Mouse (Mus musculus) heart, postnatal 0 days (tissue): ENCODE results near the gene Spem2. TPM values are rescaled to one million over a fixed set of nuclear protein-coding genes. Genes with fewer than 3 reads are reported as not detected.

Experiments
- ATAC-seq: fragments of 200-750 bp; cut with Nextera tagmentation; 2 replicates; pipeline ENCODE4 v1.8.0; 2017; ENCODE audit warnings: low read depth, moderate number of reproducible peaks, moderate library complexity; ENCODE audit not compliant: insufficient read depth
- DNase-seq: peaks from one replicate; pipeline ENCODE4 v3.0.0-alpha.2; 2016; ENCODE audit warnings: low spot score
- H3K27ac ChIP-seq: fragments of 300-500 bp; sonication (generic); 2 replicates; pipeline ENCODE4 v1.5.1; 2014; ENCODE audit warnings: low read depth, mild to moderate bottlenecking
- H3K27me3 ChIP-seq: fragments of 300-500 bp; sonication (generic); 2 replicates; pipeline ENCODE4 v1.6.1; 2014; ENCODE audit warnings: low read length, mixed read lengths; ENCODE audit not compliant: control insufficient read depth, insufficient read depth
- H3K36me3 ChIP-seq: fragments of 300-500 bp; sonication (generic); replicated peaks from 2 replicates; pipeline ENCODE4 v1.6.1; 2014; ENCODE audit warnings: low read length, mixed read lengths; ENCODE audit not compliant: control insufficient read depth, insufficient read depth
- H3K4me1 ChIP-seq: fragments of 300-500 bp; sonication (generic); 2 replicates; pipeline ENCODE4 v1.6.1; 2014; ENCODE audit warnings: antibody characterized with exemption; ENCODE audit not compliant: control insufficient read depth, insufficient read depth
- H3K4me2 ChIP-seq: fragments of 300-500 bp; sonication (generic); 2 replicates; pipeline ENCODE4 v1.6.1; 2014; ENCODE audit warnings: low read depth, mild to moderate bottlenecking, low read length, moderate library complexity
- H3K4me3 ChIP-seq: fragments of 300-500 bp; sonication (generic); 2 replicates; pipeline ENCODE4 v1.5.1; 2014; ENCODE audit warnings: low read depth, low read length
- H3K9ac ChIP-seq: fragments of 300-500 bp; sonication (generic); replicated peaks from 2 replicates; pipeline ENCODE4 v1.6.1; 2014; ENCODE audit warnings: low read depth, low read length, mixed read lengths
- H3K9me3 ChIP-seq: fragments of 300-500 bp; sonication (generic); replicated peaks from 2 replicates; pipeline ENCODE4 v1.6.1; 2016; ENCODE audit warnings: low read length; ENCODE audit not compliant: control insufficient read depth
- CTCF ChIP-seq: IDR thresholded peaks from 2 replicates; pipeline ENCODE4 v1.5.1; 2016; ENCODE audit warnings: antibody characterized with exemption, control low read depth, low read depth
- EP300 ChIP-seq: IDR thresholded peaks from 2 replicates; pipeline ENCODE4 v1.6.1; 2016; ENCODE audit warnings: antibody characterized with exemption, low read depth
- WGBS: fragments of 180-500 bp; shearing (Covaris S2); extraction: QIAGEN DNeasy Blood & Tissue Kit; methylation state at CpG from one replicate; pipeline ENCODE4 v1.1.7; 2014; 5-methylcytosine and 5-hydroxymethylcytosine counted together
- polyA plus RNA-seq: library from polyadenylated mRNA; unstranded; fragments of >200 nt; fragmentation: Nextera tagmentation; extraction: Ambion mirVana; gene quantifications from 2 replicates; pipeline ENCODE4 v1.2.1, GENCODE M21; 2015
- total RNA-seq: library from RNA; depleted of rRNA; stranded (reverse); fragments of >200 nt; gene quantifications from 2 replicates; pipeline ENCODE4 v1.2.3, GENCODE M21; 2014; ENCODE audit warnings: low replicate concordance

Gene Spem2
- total and polyA plus RNA-seq, 2 experiments from 2014 or later = not detected

DNA sequence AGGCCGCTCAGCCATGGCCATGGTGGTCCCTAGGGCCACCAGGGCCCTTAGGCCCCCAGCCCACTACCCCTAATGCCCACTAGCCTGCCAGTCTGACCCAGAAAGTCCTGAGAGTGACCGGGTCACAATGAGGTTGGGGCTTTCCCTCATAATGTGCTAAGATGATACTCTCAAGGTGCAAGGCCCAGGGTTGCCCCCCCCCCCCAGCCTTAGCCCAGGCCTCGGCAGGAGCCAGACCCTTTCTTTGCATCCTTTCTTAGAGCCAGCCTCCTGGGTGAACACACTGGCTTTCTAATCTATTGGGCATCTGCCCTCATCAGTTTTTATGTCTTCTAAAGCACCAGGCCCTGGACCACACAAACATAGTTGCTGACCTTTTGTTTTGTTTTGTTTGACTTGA lies 3.8 kb upstream of the Spem2 start, which contains the start of gene Spem1:
TSS of gene Spem1 (minus strand) at position 101 of the 400 bp plus-strand sequence.
- Histone ChIP-seq H3K4me2 (no peak within 1 kb of the TSS), H3K36me3 (0 out of 2 replicates have a peak, but pooled peaks cover 11% of the 10 kb centered on the region), H3K27ac (no peak within 1 kb of the TSS), H3K27me3 (no peaks in the 10 kb centered on the region), H3K4me1 (no peaks in the 10 kb centered on the region), H3K4me3 (no peak within 1 kb of the TSS), H3K9ac (no peak within 1 kb of the TSS), H3K9me3 (no peaks in the 10 kb centered on the region)
- WGBS = 76% methylated on average over 3 of the region's 3 CpGs
- no peak for DNase-seq
- TF ChIP-seq CTCF = no peak
- TF ChIP-seq EP300 = no peak
- ATAC-seq = no peak

DNA sequence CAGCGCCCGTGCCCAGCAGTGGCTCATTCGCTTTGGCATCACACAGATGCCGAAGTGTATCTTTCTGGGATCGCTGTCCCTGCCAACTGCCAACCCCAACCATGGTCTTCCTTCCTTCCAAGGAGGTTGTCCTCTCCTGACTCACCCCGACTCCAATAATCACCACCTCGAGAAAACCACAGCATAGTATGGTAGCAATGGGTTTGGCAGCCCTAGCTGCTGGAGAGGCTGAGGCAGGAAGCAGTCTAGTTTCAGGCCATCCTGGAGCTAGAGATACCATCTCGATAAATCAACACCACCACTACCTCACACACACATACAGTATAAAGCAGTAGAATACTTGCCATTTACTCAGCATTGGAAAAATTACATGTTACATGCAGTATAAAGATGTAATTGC lies 606 bp upstream of the Spem2 start:
- 87% methylated on average over 8 of the region's 8 CpGs for WGBS

DNA sequence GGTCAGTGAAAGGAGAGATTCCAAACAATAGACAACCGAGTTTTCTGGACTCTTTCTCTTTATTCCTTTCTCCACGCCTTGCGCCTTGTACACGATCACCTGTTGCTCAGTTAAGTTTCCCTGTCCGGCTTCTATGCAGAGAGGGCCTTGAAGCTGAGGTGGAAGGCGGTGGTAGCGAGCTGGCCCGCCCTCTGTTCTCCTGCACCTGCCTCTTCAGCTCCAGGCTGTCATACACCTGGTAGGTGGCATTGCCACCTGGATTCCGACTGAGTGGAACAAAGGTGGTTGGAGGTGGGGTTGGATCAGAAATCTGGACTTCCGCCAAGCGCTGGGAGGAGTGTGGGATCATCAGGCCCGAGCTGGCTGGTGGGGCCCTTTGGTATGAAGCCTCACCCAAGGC lies 1.7 kb downstream of the Spem2 start:
- Histone ChIP-seq H3K4me1 (no peaks in the 10 kb centered on the region), H3K9ac (no peak overlapping the region), H3K27me3 (no peaks in the 10 kb centered on the region), H3K27ac (no peak overlapping the region), H3K9me3 (no peaks in the 10 kb centered on the region), H3K36me3 (no peaks in the 10 kb centered on the region), H3K4me2 (no peak overlapping the region), H3K4me3 (no peak overlapping the region)
- WGBS = 85% methylated on average over 12 of the region's 12 CpGs
- TF ChIP-seq CTCF (no peak), EP300 (no peak)
- ATAC-seq (no peak), DNase-seq (no peak)

More for the DNA sequence above, 606 bp upstream of the Spem2 start:
- Histone ChIP-seq H3K4me1 (no peaks in the 10 kb centered on the region), H3K27me3 (no peaks in the 10 kb centered on the region), H3K4me3 (no peak overlapping the region), H3K4me2 (no peak overlapping the region), H3K9ac (no peak overlapping the region), H3K27ac (no peak overlapping the region), H3K36me3 (no peaks in the 10 kb centered on the region), H3K9me3 (no peaks in the 10 kb centered on the region)
- TF ChIP-seq CTCF (no peak), EP300 (no peak)
- no peak for ATAC-seq
- DNase-seq = no peak

DNA sequence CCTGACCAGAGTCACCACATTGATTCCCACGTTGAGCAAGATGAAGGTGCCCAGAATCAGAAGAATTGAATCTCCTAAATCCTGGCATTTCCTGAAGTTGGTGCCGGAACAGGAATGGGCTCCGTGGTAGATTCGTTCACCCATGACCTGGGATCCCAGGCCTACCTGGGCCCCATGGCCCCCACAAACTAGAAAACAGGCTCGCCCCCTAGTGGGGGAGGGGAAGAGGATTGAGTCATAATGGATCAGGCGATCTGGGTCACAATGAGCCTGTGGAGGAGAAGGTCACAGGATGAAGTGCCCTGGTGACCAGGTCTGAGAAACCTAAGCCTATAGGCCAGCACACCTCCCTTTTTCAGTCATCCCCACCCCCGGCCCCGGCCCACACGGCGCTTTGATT lies 3.1 kb downstream of the Spem2 start, which contains the start of gene Gm39566:
TSS of gene Gm39566 (minus strand) at position 144 of the 400 bp plus-strand sequence.
- Histone ChIP-seq H3K27me3 (no peaks in the 10 kb centered on the region), H3K9me3 (no peaks in the 10 kb centered on the region), H3K27ac (no peak within 1 kb of the TSS), H3K36me3 (no peaks in the 10 kb centered on the region), H3K4me3 (no peak within 1 kb of the TSS), H3K9ac (no peak within 1 kb of the TSS), H3K4me2 (no peak within 1 kb of the TSS), H3K4me1 (no peaks in the 10 kb centered on the region)
- DNase-seq (no peak), ATAC-seq (no peak)
- no peak for TF ChIP-seq EP300
- WGBS = 44% methylated on average over 10 of the region's 10 CpGs

DNA sequence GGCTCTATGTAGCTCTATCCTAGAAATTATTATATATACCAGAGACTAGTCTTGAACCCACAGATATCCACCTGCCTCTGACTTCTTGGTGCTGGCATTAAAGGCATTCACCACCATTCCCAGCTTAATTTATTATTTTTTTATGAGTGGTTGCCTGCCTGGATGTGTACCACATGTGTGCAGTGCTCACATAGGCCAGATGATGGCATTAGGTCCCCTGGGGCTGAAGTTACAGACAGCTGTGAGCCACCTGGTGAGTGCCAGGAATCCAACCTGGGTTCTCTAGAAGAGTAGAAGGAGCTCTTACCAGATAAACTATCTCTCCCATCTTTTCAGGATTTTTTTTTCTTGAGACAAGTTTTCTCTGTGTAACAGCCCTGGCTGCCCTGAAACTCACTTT lies 8.0 kb downstream of the Spem2 start:
- DNase-seq (no peak), ATAC-seq (no peak)
- Histone ChIP-seq H3K4me3 (no peak overlapping the region), H3K4me1 (no peaks in the 10 kb centered on the region), H3K27me3 (0 out of 2 replicates have a peak, but pooled peaks cover 2% of the 10 kb centered on the region), H3K9me3 (no peaks in the 10 kb centered on the region), H3K27ac (no peak overlapping the region), H3K4me2 (no peak overlapping the region), H3K36me3 (no peaks in the 10 kb centered on the region), H3K9ac (no peak overlapping the region)
- TF ChIP-seq CTCF (no peak), EP300 (no peak)

DNA sequence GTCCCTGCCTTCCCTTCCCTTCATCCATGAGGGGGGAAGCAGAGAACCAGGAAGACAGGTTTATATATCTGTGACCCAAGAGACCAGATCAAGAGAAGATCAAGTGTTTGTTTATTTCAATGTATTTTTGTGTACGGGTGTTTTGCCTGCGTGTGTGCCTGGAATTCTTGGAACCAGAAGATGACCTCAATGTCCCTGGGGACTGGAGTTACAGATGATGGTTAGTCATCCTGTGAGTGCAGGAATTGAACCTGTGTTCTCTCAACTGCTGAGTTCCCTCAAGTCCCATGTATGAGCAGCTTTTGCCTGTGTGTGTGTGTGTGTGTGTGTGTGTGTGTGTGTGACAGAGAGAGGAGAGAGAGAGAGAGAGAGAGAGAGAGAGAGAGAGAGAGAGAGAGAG lies 10.6 kb downstream of the Spem2 start:
- Histone ChIP-seq H3K9ac (no peak overlapping the region), H3K4me1 (peaks cover 11% of the 10 kb centered on the region), H3K4me3 (no peak overlapping the region), H3K27ac (no peak overlapping the region), H3K9me3 (no peaks in the 10 kb centered on the region), H3K36me3 (no peaks in the 10 kb centered on the region), H3K27me3 (peaks cover 10% of the 10 kb centered on the region; the same call in 1 of the 2 replicates), H3K4me2 (no peak overlapping the region)
- TF ChIP-seq CTCF (no peak), EP300 (no peak)
- WGBS = 66% methylated on average over 2 of the region's 2 CpGs
- DNase-seq (no peak), ATAC-seq (no peak)
